Mouse (Mus musculus): ENCODE data around the gene Il18bp. TPM values are rescaled to one million over a fixed set of nuclear protein-coding genes. Genes with fewer than 3 reads are reported as not detected.
"Not testable (repeated sequence)": the region's sequence is repeated elsewhere in the genome, so short reads cannot be mapped to it uniquely, and the experiment has no call there.

Gene Il18bp
- polyA plus RNA-seq, 1 experiment from 2014 or later: 5.2 TPM

DNA sequence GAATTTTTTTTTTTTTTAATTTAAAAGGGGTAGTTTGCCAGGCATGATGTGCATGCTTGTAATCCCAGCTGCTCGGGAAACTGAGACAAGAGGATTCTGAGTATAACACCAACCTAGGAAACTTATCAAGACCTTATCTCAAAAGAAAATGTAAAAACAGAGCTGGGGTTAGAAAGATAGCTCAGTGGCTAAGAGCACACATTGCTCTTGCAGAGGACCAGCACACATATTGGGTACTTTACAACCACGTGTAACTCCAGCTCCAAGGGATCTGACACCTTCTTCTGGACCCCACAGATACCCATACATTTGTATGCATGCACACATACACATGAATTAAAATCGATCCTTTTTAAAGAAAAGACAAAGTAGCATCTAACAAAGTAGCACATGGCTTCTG, 42.9 kb upstream of the Il18bp start:
- Histone ChIP-seq H3K9me3 (ENCODE audit: control insufficient read depth) (no peaks in the 10 kb centered on the region), H3K4me3 (ENCODE audit: low read depth, low read length) (no peak overlapping the region), H3K4me2 (replicated peaks; ENCODE audit: low read depth) (no peak overlapping the region), H3K27me3 (replicated peaks; ENCODE audit: control insufficient read depth, insufficient read depth, low read length) (no peaks in the 10 kb centered on the region), H3K4me1 (replicated peaks; ENCODE audit: control insufficient read depth, insufficient read depth, low read length) (peaks cover 14% of the 10 kb centered on the region; the same call in 1 of the 2 replicates), H3K27ac (ENCODE audit: low read depth, low read length) (0 out of 2 replicates have a peak overlapping the region, but pooled peaks have one; percentile 50), H3K36me3 (ENCODE audit: control insufficient read depth, insufficient read depth) (no peaks in the 10 kb centered on the region), H3K9ac (ENCODE audit: low read depth, low read length) (no peak overlapping the region)
- WGBS: 63% methylated on average over 3 of the region's 3 CpGs
- no peak for TF ChIP-seq CTCF (IDR thresholded peaks at IDR 0.05; ENCODE audit: low read depth)
- ATAC-seq: no peak

DNA sequence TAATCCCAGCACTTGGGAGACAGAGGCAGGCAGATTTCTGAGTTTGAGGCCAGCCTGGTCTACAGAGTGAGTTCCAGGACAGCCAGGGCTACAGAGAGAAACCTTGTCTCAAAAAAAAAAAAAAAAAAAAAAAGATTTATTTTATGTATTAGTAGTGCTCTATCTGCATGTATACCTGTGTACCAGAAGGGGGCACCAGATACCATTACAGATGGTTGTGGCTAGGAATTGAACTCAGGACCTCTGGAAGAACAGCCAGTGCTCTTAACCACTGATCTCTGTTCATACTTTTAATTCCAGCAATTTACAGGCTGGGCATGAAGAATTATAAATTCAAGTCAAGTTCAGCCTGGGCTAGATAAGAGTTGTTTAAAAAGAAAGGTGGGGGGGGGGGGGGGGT, 30.0 kb upstream of the Il18bp start:
- H3K4me2 ChIP-seq (replicated peaks; ENCODE audit: low read depth); H3K4me1 ChIP-seq (replicated peaks; ENCODE audit: control insufficient read depth, insufficient read depth, low read length); H3K9me3 ChIP-seq (ENCODE audit: control insufficient read depth); H3K27ac ChIP-seq (ENCODE audit: low read depth, low read length); ATAC-seq; H3K27me3 ChIP-seq (replicated peaks; ENCODE audit: control insufficient read depth, insufficient read depth, low read length); H3K36me3 ChIP-seq (ENCODE audit: control insufficient read depth, insufficient read depth); H3K9ac ChIP-seq (ENCODE audit: low read depth, low read length); H3K4me3 ChIP-seq (ENCODE audit: low read depth, low read length): not testable (repeated sequence)
- peak; percentile 61 for TF ChIP-seq CTCF (IDR thresholded peaks at IDR 0.05; ENCODE audit: low read depth)

DNA sequence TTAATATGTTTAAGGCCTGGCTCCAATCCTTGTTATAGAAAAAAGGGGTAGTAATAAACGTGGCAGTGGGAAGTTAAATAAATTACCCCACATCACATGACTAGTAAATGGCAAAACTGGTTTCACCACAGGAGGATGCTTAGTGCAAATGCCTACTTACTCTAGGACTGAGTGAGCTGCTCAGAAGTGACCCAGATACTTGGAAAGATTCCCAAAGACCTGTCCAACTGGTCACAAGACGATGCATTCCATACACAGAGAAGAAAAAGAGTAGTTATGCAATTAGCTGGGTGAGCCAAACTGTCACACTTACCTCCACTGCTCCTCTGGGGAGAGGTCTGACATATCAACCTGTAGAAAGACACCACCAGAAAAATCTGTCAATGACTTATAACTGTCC, 23.8 kb upstream of the Il18bp start:
- Histone ChIP-seq H3K9ac (ENCODE audit: low read depth, low read length) (no peak overlapping the region), H3K4me2 (replicated peaks; ENCODE audit: low read depth) (no peak overlapping the region), H3K36me3 (ENCODE audit: control insufficient read depth, insufficient read depth) (peaks cover 35% of the 10 kb centered on the region), H3K4me1 (replicated peaks; ENCODE audit: control insufficient read depth, insufficient read depth, low read length) (no peaks in the 10 kb centered on the region), H3K9me3 (ENCODE audit: control insufficient read depth) (no peaks in the 10 kb centered on the region), H3K27me3 (replicated peaks; ENCODE audit: control insufficient read depth, insufficient read depth, low read length) (no peaks in the 10 kb centered on the region), H3K27ac (ENCODE audit: low read depth, low read length) (no peak overlapping the region), H3K4me3 (ENCODE audit: low read depth, low read length) (no peak overlapping the region)
- WGBS: 37% methylated on average over 2 of the region's 2 CpGs
- no peak for ATAC-seq
- no peak for TF ChIP-seq CTCF (IDR thresholded peaks at IDR 0.05; ENCODE audit: low read depth)

- peaks cover 64% of the 10 kb centered on the region for H3K36me3 ChIP-seq (ENCODE audit: control insufficient read depth, insufficient read depth)
- TF ChIP-seq CTCF (IDR thresholded peaks at IDR 0.05; ENCODE audit: low read depth): no peak
- 94% methylated on average over 3 of the region's 3 CpGs for WGBS
Measured at GRCm38 (mm10) chr7:102037318-102037717, 18.8 kb upstream of the Il18bp start.

GRCm38 (mm10) chr7:102035534-102035933, 17.0 kb upstream of the Il18bp start:
- Histone ChIP-seq H3K9ac (ENCODE audit: low read depth, low read length) (no peak overlapping the region), H3K9me3 (ENCODE audit: control insufficient read depth) (no peaks in the 10 kb centered on the region), H3K27me3 (replicated peaks; ENCODE audit: control insufficient read depth, insufficient read depth, low read length) (no peaks in the 10 kb centered on the region), H3K36me3 (ENCODE audit: control insufficient read depth, insufficient read depth) (peaks cover 63% of the 10 kb centered on the region), H3K4me1 (replicated peaks; ENCODE audit: control insufficient read depth, insufficient read depth, low read length) (no peaks in the 10 kb centered on the region), H3K4me2 (replicated peaks; ENCODE audit: low read depth) (no peak overlapping the region), H3K4me3 (ENCODE audit: low read depth, low read length) (no peak overlapping the region), H3K27ac (ENCODE audit: low read depth, low read length) (no peak overlapping the region)
- TF ChIP-seq CTCF (IDR thresholded peaks at IDR 0.05; ENCODE audit: low read depth): no peak
- no peak for ATAC-seq
- 82% methylated on average over 2 of the region's 2 CpGs for WGBS

More at GRCm38 (mm10) chr7:102037318-102037717, 18.8 kb upstream of the Il18bp start:
- Histone ChIP-seq H3K4me3 (ENCODE audit: low read depth, low read length) (no peak overlapping the region), H3K4me2 (replicated peaks; ENCODE audit: low read depth) (no peak overlapping the region), H3K27me3 (replicated peaks; ENCODE audit: control insufficient read depth, insufficient read depth, low read length) (no peaks in the 10 kb centered on the region), H3K9ac (ENCODE audit: low read depth, low read length) (no peak overlapping the region), H3K9me3 (ENCODE audit: control insufficient read depth) (no peaks in the 10 kb centered on the region), H3K27ac (ENCODE audit: low read depth, low read length) (no peak overlapping the region), H3K4me1 (replicated peaks; ENCODE audit: control insufficient read depth, insufficient read depth, low read length) (no peaks in the 10 kb centered on the region)
- ATAC-seq: no peak

GRCm38 (mm10) chr7:102034904-102035303, 16.4 kb upstream of the Il18bp start:
- peak; percentile 46 for TF ChIP-seq CTCF (IDR thresholded peaks at IDR 0.05; ENCODE audit: low read depth)
- H3K9me3 ChIP-seq (ENCODE audit: control insufficient read depth): no peaks in the 10 kb centered on the region
- peaks cover 59% of the 10 kb centered on the region for H3K36me3 ChIP-seq (ENCODE audit: control insufficient read depth, insufficient read depth)
- H3K9ac ChIP-seq (ENCODE audit: low read depth, low read length): no peak overlapping the region
- no peak overlapping the region for H3K4me2 ChIP-seq (replicated peaks; ENCODE audit: low read depth)
- ATAC-seq: no peak
- 97% methylated on average over 1 of the region's 1 CpGs for WGBS
- no peak overlapping the region for H3K27ac ChIP-seq (ENCODE audit: low read depth, low read length)
- H3K27me3 ChIP-seq (replicated peaks; ENCODE audit: control insufficient read depth, insufficient read depth, low read length): no peaks in the 10 kb centered on the region
- no peaks in the 10 kb centered on the region for H3K4me1 ChIP-seq (replicated peaks; ENCODE audit: control insufficient read depth, insufficient read depth, low read length)
- no peak overlapping the region for H3K4me3 ChIP-seq (ENCODE audit: low read depth, low read length)
